Mouse (Mus musculus) induced T-regulatory cell, adult 2 months (primary cell): ENCODE data around the gene Numa1.
"Not testable (repeated sequence)": the region's sequence is repeated elsewhere in the genome, so short reads cannot be mapped to it uniquely, and the experiment has no call there.

Experiments
- DNase-seq: peaks from one replicate; pipeline ENCODE4 v3.0.0-alpha.2; 2012; ENCODE audit warnings: low read depth

Gene Numa1

GRCm38 (mm10) chr7:101985081-101985480 is 51.2 kb downstream of the Numa1 start:
- DNase-seq: no peak

- no peak for DNase-seq
Observed at GRCm38 (mm10) chr7:101994241-101994640, 60.3 kb downstream of the Numa1 start.

- peak; percentile 73 for DNase-seq
Observed at GRCm38 (mm10) chr7:101998194-101998927, 64.5 kb downstream of the Numa1 start.

GRCm38 (mm10) chr7:101999461-102000151 is 65.7 kb downstream of the Numa1 start:
- no peak for DNase-seq

- no peak for DNase-seq
Observed at GRCm38 (mm10) chr7:102000296-102000695, 66.4 kb downstream of the Numa1 start.

- DNase-seq: no peak
Observed at GRCm38 (mm10) chr7:102000921-102001630, 67.2 kb downstream of the Numa1 start.

- DNase-seq: no peak
Observed at GRCm38 (mm10) chr7:102006520-102006919, 72.6 kb downstream of the Numa1 start.

- DNase-seq: no peak
Observed at GRCm38 (mm10) chr7:102011855-102012254, 77.9 kb downstream of the Numa1 start.

GRCm38 (mm10) chr7:102013416-102013815 is 79.5 kb downstream of the Numa1 start:
- DNase-seq: no peak

GRCm38 (mm10) chr7:102014995-102015394 is 81.1 kb downstream of the Numa1 start:
- DNase-seq: no peak

GRCm38 (mm10) chr7:102016936-102017335 is 83.0 kb downstream of the Numa1 start:
- DNase-seq: no peak

- DNase-seq: peak; percentile 53
Observed at GRCm38 (mm10) chr7:102017452-102017851, 83.5 kb downstream of the Numa1 start.

GRCm38 (mm10) chr7:102018034-102018433 is 84.1 kb downstream of the Numa1 start:
- no peak for DNase-seq

- DNase-seq: no peak
Observed at GRCm38 (mm10) chr7:102018590-102018989, 84.7 kb downstream of the Numa1 start, which contains the start of gene Il18bp. Il18bp (minus strand) TSS chr7:102018690.

GRCm38 (mm10) chr7:102019362-102019761 is 85.5 kb downstream of the Numa1 start:
- no peak for DNase-seq

GRCm38 (mm10) chr7:102020934-102021333 is 87.0 kb downstream of the Numa1 start:
- DNase-seq: not testable (repeated sequence)

- DNase-seq: no peak
Observed at GRCm38 (mm10) chr7:102023821-102024220, 89.9 kb downstream of the Numa1 start.

- no peak for DNase-seq
Observed at GRCm38 (mm10) chr7:102025187-102026119, 91.5 kb downstream of the Numa1 start.

GRCm38 (mm10) chr7:102034904-102035303 is 101.0 kb downstream of the Numa1 start:
- peak; percentile 29 for DNase-seq

- no peak for DNase-seq
Observed at GRCm38 (mm10) chr7:102035534-102035933, 101.6 kb downstream of the Numa1 start.

GRCm38 (mm10) chr7:102037318-102037717 is 103.4 kb downstream of the Numa1 start:
- no peak for DNase-seq

GRCm38 (mm10) chr7:102042314-102042713 is 108.4 kb downstream of the Numa1 start:
- no peak for DNase-seq
